Mouse (Mus musculus): ENCODE measurements around the gene Msln. TPM values are rescaled to one million over a fixed set of nuclear protein-coding genes. Genes with fewer than 3 reads are reported as not detected.
A peak's percentile ranks its signal among the peaks of the same experiment; 100 is the strongest.

Msln gene
- polyA plus RNA-seq, 1 experiment, result 23.6 TPM

- no peak for DNase-seq
- Histone ChIP-seq H3K36me3 (ENCODE audit: control insufficient read depth, insufficient read depth, low read length) (no peaks in the 10 kb centered on the region), H3K4me1 (replicated peaks; ENCODE audit: control insufficient read depth, insufficient read depth, low read length) (peaks cover 38% of the 10 kb centered on the region), H3K4me3 (ENCODE audit: control insufficient read depth, insufficient read depth, low read length) (no peak overlapping the region), H3K27ac (ENCODE audit: control insufficient read depth, insufficient read depth, low read length) (no peak overlapping the region), H3K27me3 (ENCODE audit: control insufficient read depth, insufficient read depth, low read length) (no peaks in the 10 kb centered on the region)
- 96% methylated on average over 17 of the region's 17 CpGs for WGBS
- TF ChIP-seq POLR2A (IDR thresholded peaks at IDR 0.05; ENCODE audit: control insufficient read depth, extremely low read depth, insufficient read depth, low read length, poor library complexity) (no peak), CTCF (IDR thresholded peaks at IDR 0.05; ENCODE audit: borderline replicate concordance, control insufficient read depth, extremely low read depth, insufficient read depth, low read length, poor library complexity) (no peak)
Measured at GRCm38 (mm10) chr17:25794998-25795397, 40.8 kb upstream of the Msln start.

DNA sequence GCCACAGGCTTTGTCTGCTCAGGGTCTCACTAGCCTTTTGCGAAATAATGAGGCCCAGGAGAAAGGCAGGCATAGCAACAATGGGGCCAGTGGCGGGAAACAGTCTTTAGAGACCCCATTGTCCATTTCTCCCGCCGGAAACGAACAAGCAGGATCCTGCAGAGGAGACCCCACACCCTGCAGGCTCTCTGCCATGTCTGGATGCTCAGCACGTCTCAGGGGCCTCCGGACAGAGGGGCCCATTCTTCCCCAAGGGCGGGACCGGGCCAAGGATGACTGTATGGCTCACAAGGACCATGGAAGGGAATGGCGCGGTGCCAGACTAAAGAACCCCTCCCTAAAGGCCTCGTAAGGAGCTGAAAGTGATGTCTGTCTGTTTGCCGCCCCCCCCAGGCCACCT, 40.0 kb upstream of the Msln start:
- Histone ChIP-seq H3K27me3 (ENCODE audit: control insufficient read depth, insufficient read depth, low read length) (no peaks in the 10 kb centered on the region), H3K4me3 (ENCODE audit: control insufficient read depth, insufficient read depth, low read length) (no peak overlapping the region), H3K4me1 (replicated peaks; ENCODE audit: control insufficient read depth, insufficient read depth, low read length) (peaks cover 38% of the 10 kb centered on the region), H3K36me3 (ENCODE audit: control insufficient read depth, insufficient read depth, low read length) (no peaks in the 10 kb centered on the region), H3K27ac (ENCODE audit: control insufficient read depth, insufficient read depth, low read length) (no peak overlapping the region)
- TF ChIP-seq POLR2A (IDR thresholded peaks at IDR 0.05; ENCODE audit: control insufficient read depth, extremely low read depth, insufficient read depth, low read length, poor library complexity) (no peak), CTCF (IDR thresholded peaks at IDR 0.05; ENCODE audit: borderline replicate concordance, control insufficient read depth, extremely low read depth, insufficient read depth, low read length, poor library complexity) (no peak)
- WGBS, result 94% methylated on average over 13 of the region's 13 CpGs
- DNase-seq, result no peak

- peak within 1 kb of the TSS; percentile 57 for H3K4me3 ChIP-seq (ENCODE audit: control insufficient read depth, insufficient read depth, low read length)
- 0 out of 2 replicates have a peak, but pooled peaks have one; percentile 28 for TF ChIP-seq POLR2A (IDR thresholded peaks at IDR 0.05; ENCODE audit: control insufficient read depth, extremely low read depth, insufficient read depth, low read length, poor library complexity)
- TF ChIP-seq CTCF (IDR thresholded peaks at IDR 0.05; ENCODE audit: borderline replicate concordance, control insufficient read depth, extremely low read depth, insufficient read depth, low read length, poor library complexity), result 0 out of 2 replicates have a peak, but pooled peaks have one; percentile 39
- peak within 1 kb of the TSS; percentile 81 for H3K27ac ChIP-seq (ENCODE audit: control insufficient read depth, insufficient read depth, low read length)
- no peaks in the 10 kb centered on the region for H3K27me3 ChIP-seq (ENCODE audit: control insufficient read depth, insufficient read depth, low read length)
- WGBS, result 0% methylated on average over 14 of the region's 14 CpGs
- H3K4me1 ChIP-seq (replicated peaks; ENCODE audit: control insufficient read depth, insufficient read depth, low read length), result peaks cover 38% of the 10 kb centered on the region
- DNase-seq, result peak; percentile 85
- H3K36me3 ChIP-seq (ENCODE audit: control insufficient read depth, insufficient read depth, low read length), result no peaks in the 10 kb centered on the region
Measured at GRCm38 (mm10) chr17:25792615-25793014, 38.4 kb upstream of the Msln start, which contains the start of gene Fam173a. Gene Fam173a, minus strand, starts transcription at chr17:25792901.

DNA sequence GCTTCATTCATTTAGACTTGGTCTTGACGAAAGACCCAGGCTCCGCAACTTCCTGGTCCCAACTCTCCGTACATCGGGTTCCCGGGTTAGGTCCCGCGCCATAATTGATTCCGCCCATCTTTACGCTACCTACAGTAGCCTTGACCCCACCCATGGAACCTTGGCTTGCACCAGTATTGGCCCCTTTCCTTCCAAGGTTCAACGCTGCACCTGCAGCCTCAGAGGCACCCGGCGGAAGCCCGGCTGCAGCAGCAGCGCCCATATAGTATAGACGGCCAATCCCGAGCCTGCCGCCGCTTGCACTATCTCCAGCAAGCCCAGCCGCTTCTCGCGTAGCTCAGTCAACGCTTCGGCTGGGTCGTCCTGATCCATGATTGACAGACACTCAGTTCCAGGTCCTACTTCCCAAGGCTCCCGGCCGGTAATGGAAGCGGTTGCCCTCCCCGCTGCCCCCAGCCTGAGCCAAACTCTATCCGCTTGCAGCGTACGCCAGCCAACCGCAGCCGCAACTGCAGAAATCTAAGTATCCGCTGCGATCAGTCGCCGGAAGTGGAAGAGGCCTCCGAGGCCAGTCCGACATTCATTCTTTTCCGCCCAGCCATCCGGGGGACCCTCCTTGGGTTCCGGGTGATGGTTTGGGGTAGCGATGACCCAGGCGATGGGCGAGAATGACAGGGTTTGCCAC, 37.8 kb upstream of the Msln start:
- peak overlapping the region; percentile 81 for H3K27ac ChIP-seq (ENCODE audit: control insufficient read depth, insufficient read depth, low read length)
- DNase-seq, result peak; percentile 82
- peak overlapping the region; percentile 57 for H3K4me3 ChIP-seq (ENCODE audit: control insufficient read depth, insufficient read depth, low read length)
- peaks cover 35% of the 10 kb centered on the region for H3K4me1 ChIP-seq (replicated peaks; ENCODE audit: control insufficient read depth, insufficient read depth, low read length)
- TF ChIP-seq CTCF (IDR thresholded peaks at IDR 0.05; ENCODE audit: borderline replicate concordance, control insufficient read depth, extremely low read depth, insufficient read depth, low read length, poor library complexity) (no peak), POLR2A (IDR thresholded peaks at IDR 0.05; ENCODE audit: control insufficient read depth, extremely low read depth, insufficient read depth, low read length, poor library complexity) (peak; percentile 26; the same call in 1 of the 2 replicates)
- under 1% methylated on average over 45 of the region's 45 CpGs for WGBS
- H3K36me3 ChIP-seq (ENCODE audit: control insufficient read depth, insufficient read depth, low read length), result no peaks in the 10 kb centered on the region
- no peaks in the 10 kb centered on the region for H3K27me3 ChIP-seq (ENCODE audit: control insufficient read depth, insufficient read depth, low read length)

GRCm38 (mm10) chr17:25791320-25791842, 37.2 kb upstream of the Msln start:
- peak overlapping the region; percentile 81 for H3K27ac ChIP-seq (ENCODE audit: control insufficient read depth, insufficient read depth, low read length)
- 27% methylated on average over 19 of the region's 19 CpGs for WGBS
- H3K4me3 ChIP-seq (ENCODE audit: control insufficient read depth, insufficient read depth, low read length), result peak overlapping the region; percentile 57
- TF ChIP-seq CTCF (IDR thresholded peaks at IDR 0.05; ENCODE audit: borderline replicate concordance, control insufficient read depth, extremely low read depth, insufficient read depth, low read length, poor library complexity) (no peak), POLR2A (IDR thresholded peaks at IDR 0.05; ENCODE audit: control insufficient read depth, extremely low read depth, insufficient read depth, low read length, poor library complexity) (no peak)
- no peaks in the 10 kb centered on the region for H3K36me3 ChIP-seq (ENCODE audit: control insufficient read depth, insufficient read depth, low read length)
- DNase-seq, result no peak
- H3K27me3 ChIP-seq (ENCODE audit: control insufficient read depth, insufficient read depth, low read length), result no peaks in the 10 kb centered on the region
- H3K4me1 ChIP-seq (replicated peaks; ENCODE audit: control insufficient read depth, insufficient read depth, low read length), result peaks cover 34% of the 10 kb centered on the region

DNA sequence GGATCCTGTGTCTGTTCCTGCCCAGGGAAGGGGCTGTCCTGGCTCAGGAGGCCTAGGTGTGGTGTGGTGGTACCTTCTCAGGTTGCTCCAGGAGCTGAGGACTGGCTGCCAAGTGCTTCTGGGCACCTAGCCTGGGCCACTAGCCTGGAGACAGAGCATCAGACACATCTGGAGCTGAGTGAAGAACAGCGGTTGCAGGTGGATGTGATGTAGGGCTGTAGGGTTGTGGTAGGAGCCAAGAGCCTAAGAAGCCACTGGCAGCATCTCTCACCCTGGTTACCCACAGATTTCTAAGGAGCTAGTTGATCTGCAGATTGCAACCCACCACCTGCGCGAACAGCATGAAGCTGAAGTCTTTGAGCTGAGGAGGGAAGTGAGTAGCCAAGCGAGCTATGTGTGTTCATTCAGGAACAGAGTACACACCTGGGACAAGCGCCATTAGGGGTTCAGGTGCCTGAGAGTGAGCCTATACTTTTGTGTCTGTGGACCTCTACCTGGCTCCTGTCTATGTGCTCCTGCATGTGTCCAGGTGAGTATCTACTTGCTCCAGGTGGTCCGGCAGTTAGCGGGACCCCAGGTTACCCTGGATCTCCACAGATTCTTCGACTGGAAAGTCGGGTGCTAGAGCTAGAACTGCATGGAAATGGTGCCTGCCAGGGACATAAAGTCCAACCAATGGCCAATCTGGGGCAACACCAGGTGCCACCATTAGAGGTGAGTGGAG, 32.8 kb upstream of the Msln start:
- no peak for TF ChIP-seq POLR2A (IDR thresholded peaks at IDR 0.05; ENCODE audit: control insufficient read depth, extremely low read depth, insufficient read depth, low read length, poor library complexity)
- TF ChIP-seq CTCF (IDR thresholded peaks at IDR 0.05; ENCODE audit: borderline replicate concordance, control insufficient read depth, extremely low read depth, insufficient read depth, low read length, poor library complexity), result no peak
- WGBS, result 68% methylated on average over 9 of the region's 9 CpGs
- Histone ChIP-seq H3K4me3 (ENCODE audit: control insufficient read depth, insufficient read depth, low read length) (no peak overlapping the region), H3K27me3 (ENCODE audit: control insufficient read depth, insufficient read depth, low read length) (no peaks in the 10 kb centered on the region), H3K27ac (ENCODE audit: control insufficient read depth, insufficient read depth, low read length) (no peak overlapping the region), H3K36me3 (ENCODE audit: control insufficient read depth, insufficient read depth, low read length) (no peaks in the 10 kb centered on the region; the same call in 1 of the 2 replicates), H3K4me1 (replicated peaks; ENCODE audit: control insufficient read depth, insufficient read depth, low read length) (peaks cover 22% of the 10 kb centered on the region)
- no peak for DNase-seq
